Mouse (Mus musculus) lung, postnatal 25 days (tissue): Measurements from ENCODE around the gene Tasp1.
"Not testable (repeated sequence)": the region's sequence is repeated elsewhere in the genome, so short reads cannot be mapped to it uniquely, and the experiment has no call there.

Source experiments
- DNase-seq: peaks from one replicate; pipeline ENCODE4 v3.0.0; 2022; ENCODE audit warnings: low spot score

The Tasp1 gene

GRCm38 (mm10) chr2:140066353-140067314, at the start of gene Tasp1:
Gene Tasp1 (minus strand): TSS chr2:140066805.
- peak; percentile 96 for DNase-seq

DNA sequence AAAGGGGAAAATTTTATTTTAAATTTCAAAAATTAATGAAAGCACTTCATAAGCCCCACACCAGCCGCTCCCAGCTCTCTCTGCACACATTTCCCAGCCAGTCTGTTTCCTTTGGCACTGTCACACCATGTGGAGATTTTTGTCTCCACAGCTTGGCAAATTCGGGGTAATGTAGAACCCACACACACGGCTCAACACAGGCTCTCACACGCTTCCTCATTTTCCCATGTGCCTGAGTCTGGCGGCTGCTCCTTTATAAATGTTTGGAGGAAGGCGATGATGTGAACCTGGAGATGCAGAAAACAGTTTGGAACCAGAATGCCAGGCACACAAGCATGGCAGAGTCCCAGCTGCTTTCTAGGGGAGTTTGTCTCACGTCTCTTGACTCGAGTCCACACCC, 47.2 kb upstream of the Tasp1 start:
- no peak for DNase-seq

- DNase-seq, result no peak
Measured at GRCm38 (mm10) chr2:140108945-140109344, 42.3 kb upstream of the Tasp1 start.

GRCm38 (mm10) chr2:140107641-140108040, 41.0 kb upstream of the Tasp1 start:
- DNase-seq, result peak; percentile 34

DNA sequence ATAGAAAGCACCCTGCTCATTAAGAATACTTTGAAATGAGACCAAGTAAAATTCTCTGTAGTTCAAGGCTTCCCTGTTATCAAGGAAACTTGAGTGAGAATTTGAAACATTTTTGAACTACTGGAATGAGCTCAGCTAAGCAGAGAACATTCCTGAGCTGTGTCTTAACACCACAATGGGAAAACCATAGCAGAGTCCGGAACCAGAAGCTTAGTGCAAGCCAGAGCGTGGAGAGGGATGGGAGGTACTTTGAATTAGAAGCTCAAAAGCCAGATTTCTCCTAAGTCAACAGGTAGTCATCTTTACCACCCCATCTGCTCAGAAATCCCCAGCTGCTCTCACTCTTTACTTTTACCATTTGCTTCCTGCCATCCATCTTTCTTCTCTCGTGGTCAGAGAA, 38.3 kb upstream of the Tasp1 start:
- DNase-seq, result peak; percentile 10

- DNase-seq, result no peak
Measured at GRCm38 (mm10) chr2:140100551-140101474, 34.2 kb upstream of the Tasp1 start.

GRCm38 (mm10) chr2:140099971-140100370, 33.4 kb upstream of the Tasp1 start:
- peak; percentile 28 for DNase-seq

DNA sequence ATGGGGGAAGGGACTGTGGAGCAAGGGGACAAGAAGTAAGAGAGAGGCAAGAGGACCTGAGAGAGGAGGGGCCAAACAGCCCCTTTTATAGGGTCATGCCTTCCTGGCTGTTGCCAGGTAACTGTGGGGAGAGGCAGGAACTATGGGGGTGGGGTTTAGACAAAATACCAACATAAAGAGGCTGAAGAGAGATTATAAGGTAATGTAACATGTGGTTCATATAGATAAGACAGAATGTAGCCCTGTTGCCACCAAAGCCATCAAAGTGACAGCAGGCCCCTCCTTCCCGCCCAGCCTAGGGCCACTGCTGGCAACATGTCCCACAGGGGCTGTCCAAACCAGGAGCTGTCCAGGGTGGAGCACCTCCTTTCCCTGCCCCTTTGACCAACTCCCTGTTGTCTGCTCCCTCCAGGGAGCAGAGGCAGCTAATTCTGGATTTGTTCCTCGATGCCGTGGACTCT, 30.6 kb upstream of the Tasp1 start:
- DNase-seq, result no peak

- DNase-seq, result no peak
Measured at GRCm38 (mm10) chr2:140096034-140096433, 29.4 kb upstream of the Tasp1 start.

DNA sequence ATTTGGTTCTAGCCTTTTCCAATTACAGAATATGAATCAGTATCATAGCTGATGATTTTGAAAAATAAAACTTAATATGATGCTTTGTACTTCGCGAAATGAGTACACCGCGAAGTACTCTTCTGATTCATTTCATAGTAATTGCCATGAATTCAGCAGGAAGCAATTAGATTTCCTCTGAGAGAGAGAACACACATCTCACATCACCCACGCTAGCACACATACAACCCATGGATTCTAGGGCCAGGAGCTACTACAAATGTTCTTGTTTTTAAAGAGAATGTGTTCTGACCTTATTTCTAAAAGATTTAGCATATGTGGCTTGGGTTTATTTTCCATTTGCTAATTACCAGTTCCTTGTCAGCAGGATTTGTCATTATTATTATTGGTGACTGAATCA, 26.8 kb upstream of the Tasp1 start:
- no peak for DNase-seq

DNA sequence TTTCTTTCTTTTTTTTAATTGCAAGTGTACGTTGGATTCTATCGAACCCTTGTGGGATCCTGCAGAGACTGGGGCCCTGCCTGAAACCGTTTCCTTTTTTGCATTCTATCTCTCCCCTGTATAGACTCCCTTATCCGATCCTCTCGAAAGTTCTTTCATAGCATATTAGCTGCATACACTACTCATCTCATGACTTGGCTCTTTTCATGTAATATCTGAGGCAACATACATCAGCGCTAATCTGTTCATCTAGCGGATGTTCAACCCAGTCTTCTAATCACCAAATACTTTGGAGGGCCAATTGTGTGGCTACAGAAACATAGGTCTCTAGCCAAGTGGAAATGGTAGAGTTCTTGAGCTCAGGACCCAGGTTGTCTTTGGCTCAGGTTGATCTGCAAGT, 17.6 kb upstream of the Tasp1 start:
- no peak for DNase-seq

- no peak for DNase-seq
Measured at GRCm38 (mm10) chr2:140080747-140081577, 14.4 kb upstream of the Tasp1 start.

- not testable (repeated sequence) for DNase-seq
Measured at GRCm38 (mm10) chr2:140079284-140079683, 12.7 kb upstream of the Tasp1 start.

GRCm38 (mm10) chr2:140078600-140079280, 12.1 kb upstream of the Tasp1 start:
- no peak for DNase-seq

GRCm38 (mm10) chr2:140077476-140077875, 10.9 kb upstream of the Tasp1 start:
- no peak for DNase-seq

DNA sequence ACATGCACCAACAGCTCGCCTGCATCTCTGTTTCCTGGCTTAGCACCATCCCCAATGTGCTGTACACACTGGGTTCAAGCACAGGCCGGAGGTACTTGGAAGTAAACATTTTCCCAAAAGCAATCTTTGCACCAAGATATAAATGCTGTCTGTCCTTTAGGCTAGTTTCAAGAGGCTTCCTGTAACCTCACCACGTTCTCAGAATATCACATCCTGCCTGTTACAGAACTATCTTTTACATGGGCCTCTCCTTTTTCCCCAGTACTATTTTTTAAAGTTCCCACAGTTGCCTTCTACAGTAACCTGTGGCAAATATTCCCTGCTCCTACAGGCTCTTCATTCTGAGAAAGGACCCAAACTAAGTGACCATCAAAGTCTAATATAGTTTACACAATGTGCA, 8.5 kb upstream of the Tasp1 start:
- DNase-seq, result no peak

DNA sequence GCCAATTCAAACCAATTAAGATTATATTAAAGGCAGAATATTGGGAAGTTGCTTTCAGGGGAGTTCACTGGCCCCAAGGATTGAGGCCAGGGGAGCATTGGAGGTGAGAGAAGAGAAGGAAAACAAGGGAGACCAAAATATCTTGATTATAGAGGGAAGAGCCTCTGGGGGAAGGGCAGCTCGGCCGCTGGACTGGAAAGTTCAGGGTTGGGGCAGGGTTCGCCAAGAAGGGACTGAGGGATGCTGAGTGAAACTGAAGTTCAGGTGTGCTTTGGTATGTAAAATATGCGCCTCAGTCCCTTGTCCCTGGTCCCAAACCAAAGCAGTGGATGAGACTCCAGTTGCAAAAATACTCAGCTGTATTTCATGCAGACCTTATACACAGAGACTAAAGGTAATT, 911 bp upstream of the Tasp1 start:
- no peak for DNase-seq

DNA sequence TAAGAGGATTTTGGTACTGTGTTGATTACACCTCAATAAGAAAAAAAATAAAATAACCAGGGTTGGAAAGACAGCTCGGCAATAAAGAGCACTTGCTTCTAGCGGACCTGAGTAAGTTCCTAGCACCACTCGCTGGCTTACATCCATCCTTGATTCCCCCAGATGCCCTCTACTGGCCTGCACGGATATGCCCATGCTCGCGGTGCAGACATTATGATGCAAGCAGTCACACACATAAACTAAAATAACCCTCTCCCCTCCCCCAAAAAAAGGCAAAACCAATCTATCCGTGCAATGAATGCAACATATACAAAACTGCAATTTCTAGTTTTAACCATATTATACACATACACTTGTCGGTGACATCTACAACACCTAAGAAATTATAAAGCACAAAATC, 929 bp downstream of the Tasp1 start:
- DNase-seq, result no peak

GRCm38 (mm10) chr2:140061481-140061880, 5.1 kb downstream of the Tasp1 start:
- DNase-seq, result no peak

DNA sequence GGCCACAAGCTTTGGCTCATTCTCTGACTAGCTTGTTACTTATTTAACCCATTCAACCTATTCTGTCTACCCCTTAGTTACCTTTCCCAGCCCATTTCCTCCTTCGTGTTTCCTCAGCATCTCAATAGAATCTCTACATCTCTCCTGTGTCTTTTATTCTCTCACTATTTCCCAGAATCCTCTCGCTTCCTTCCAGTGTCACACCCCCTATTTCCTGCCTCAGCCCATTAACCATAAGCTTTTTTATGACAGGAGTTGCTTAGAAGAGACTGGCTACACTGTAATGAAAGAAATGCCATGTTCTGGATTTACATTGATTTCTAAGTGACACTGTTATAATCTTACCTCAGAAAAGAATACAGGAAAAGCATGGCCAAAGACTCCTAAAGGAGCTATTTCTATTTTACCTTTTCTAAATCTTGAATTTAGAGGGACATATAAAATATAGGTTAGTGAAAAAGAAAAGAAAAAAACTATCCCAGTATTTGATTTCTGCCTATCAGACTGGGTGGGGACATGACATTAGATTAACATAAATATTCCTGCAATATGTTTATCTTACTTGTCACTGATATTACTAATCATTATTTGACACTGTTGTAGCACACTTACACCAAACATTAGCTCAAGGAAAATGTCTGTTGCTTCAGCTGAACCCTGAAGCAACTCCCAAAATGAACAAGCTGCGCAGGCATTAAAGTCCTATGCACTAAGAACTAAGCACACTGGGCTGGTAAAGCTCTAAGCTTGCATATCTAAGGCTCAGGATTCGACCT, 6.3 kb downstream of the Tasp1 start:
- no peak for DNase-seq
